Mouse (Mus musculus) olfactory bulb, adult 2 months (tissue): Measurements from ENCODE around the gene Ncapd2.

Source experiments
- CTCF ChIP-seq: fragments of 200-500 bp; IDR thresholded peaks from 2 replicates; pipeline ENCODE4 v1.5.1; 2012; ENCODE audit warnings: low read depth, mild to moderate bottlenecking, low read length, moderate library complexity; ENCODE audit not compliant: insufficient read depth
- POLR2A ChIP-seq: fragments of 200-500 bp; IDR thresholded peaks from 2 replicates; pipeline ENCODE4 v1.6.1; 2012; ENCODE audit warnings: mild to moderate bottlenecking, low read depth, low read length, moderate library complexity; ENCODE audit not compliant: insufficient read depth

DNA sequence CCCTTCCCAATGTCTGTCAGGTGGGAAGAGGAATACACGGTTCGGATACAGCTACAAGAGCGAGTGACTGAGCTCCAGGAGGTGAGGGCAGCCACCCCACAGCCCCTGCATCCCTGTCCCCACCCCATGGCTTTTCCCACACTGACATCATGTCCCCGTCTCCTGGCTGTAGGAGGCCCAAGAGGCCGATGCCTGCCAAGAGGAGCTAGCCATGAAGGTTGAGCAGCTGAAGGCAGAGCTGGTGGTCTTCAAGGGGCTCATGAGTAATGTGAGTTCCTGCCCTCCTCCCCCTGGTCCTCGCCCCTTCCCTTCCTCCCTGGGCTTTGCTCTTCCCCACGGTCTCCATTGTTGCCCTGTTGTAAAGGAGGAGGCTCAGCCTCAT is 41.9 kb downstream of the Ncapd2 start:
- TF ChIP-seq CTCF: no peak
- TF ChIP-seq POLR2A: no peak
